Mouse (Mus musculus) liver, adult 2 months (tissue): ENCODE data around the gene Chrna4. TPM values are rescaled to one million over a fixed set of nuclear protein-coding genes. Genes with fewer than 3 reads are reported as not detected.

Source experiments
- DNase-seq: peaks from one replicate; pipeline ENCODE4 v3.0.0-alpha.2; 2011; ENCODE audit warnings: low read depth, low spot score; ENCODE audit errors: extremely low read depth
- H3K27ac ChIP-seq: fragments of 200-500 bp; replicated peaks from 2 replicates; pipeline ENCODE4 v1.5.1; 2012; ENCODE audit warnings: low read depth, mild to moderate bottlenecking, control low read depth, inconsistent platforms, low read length; ENCODE audit not compliant: insufficient read depth
- H3K27me3 ChIP-seq: fragments of 200-500 bp; 2 replicates; pipeline ENCODE4 v1.6.1; 2012; ENCODE audit warnings: mild to moderate bottlenecking, moderate library complexity, low read length, inconsistent platforms; ENCODE audit not compliant: control insufficient read depth, insufficient read depth
- H3K36me3 ChIP-seq: fragments of 200-500 bp; 2 replicates; pipeline ENCODE4 v1.6.1; 2012; ENCODE audit warnings: low read length, inconsistent platforms; ENCODE audit not compliant: control insufficient read depth, insufficient read depth
- H3K4me1 ChIP-seq: fragments of 200-500 bp; 2 replicates; pipeline ENCODE4 v1.6.1; 2011; ENCODE audit warnings: low read length; ENCODE audit not compliant: control insufficient read depth, insufficient read depth
- H3K4me3 ChIP-seq: fragments of 200-500 bp; 2 replicates; pipeline ENCODE4 v1.5.1; 2011; ENCODE audit warnings: low read depth, mild to moderate bottlenecking, control low read depth, low read length, moderate library complexity; ENCODE audit not compliant: insufficient read depth
- H3K79me2 ChIP-seq: fragments of 200-500 bp; 2 replicates; pipeline ENCODE4 v1.6.1; 2012; ENCODE audit warnings: inconsistent platforms, mild to moderate bottlenecking, low read length, moderate library complexity; ENCODE audit not compliant: control insufficient read depth, insufficient read depth
- H3K9ac ChIP-seq: fragments of 200-500 bp; 2 replicates; pipeline ENCODE4 v1.6.1; 2012; ENCODE audit warnings: low read depth, mild to moderate bottlenecking, control low read depth, inconsistent platforms, low read length
- CTCF ChIP-seq: fragments of 200-500 bp; IDR thresholded peaks from 2 replicates; pipeline ENCODE4 v1.5.1; 2011; ENCODE audit warnings: low read depth, low read length, control low read depth
- POLR2A ChIP-seq: fragments of 200-500 bp; IDR thresholded peaks from 2 replicates; pipeline ENCODE4 v1.6.1; 2011; ENCODE audit warnings: low read length, control low read depth; ENCODE audit not compliant: insufficient read depth; ENCODE audit errors: extremely low read depth
- WGBS: fragments of 180-500 bp; shearing (Covaris S2); methylation state at CpG from one replicate; pipeline ENCODE4 v1.1.7; 2018; 5-methylcytosine and 5-hydroxymethylcytosine counted together
- polyA plus RNA-seq: library from polyadenylated mRNA; depleted of rRNA; stranded (reverse); fragments of >200 nt; gene quantifications from 2 replicates; pipeline ENCODE4 v1.2.3, GENCODE M21; 2012; rRNA removed
- total RNA-seq: library from RNA; depleted of rRNA; stranded (reverse); fragments of >200 nt; gene quantifications from 2 replicates; pipeline ENCODE4 v1.2.3, GENCODE M21; 2014; rRNA removed

Gene Chrna4
- total and polyA plus RNA-seq, 2 experiments: 1.6 to 7.6 TPM

- no peak for DNase-seq
- TF ChIP-seq CTCF (no peak), POLR2A (no peak)
- Histone ChIP-seq H3K27ac (no peak overlapping the region), H3K4me1 (no peaks in the 10 kb centered on the region), H3K36me3 (no peaks in the 10 kb centered on the region), H3K79me2 (no peaks in the 10 kb centered on the region), H3K4me3 (no peak overlapping the region), H3K27me3 (no peaks in the 10 kb centered on the region), H3K9ac (no peak overlapping the region)
- WGBS: 76% methylated on average over 3 of the region's 3 CpGs
Observed at GRCm38 (mm10) chr2:180988347-180988913, 54.9 kb downstream of the Chrna4 start.

- H3K9ac ChIP-seq: no peak overlapping the region
- H3K4me3 ChIP-seq: no peak overlapping the region
- no peaks in the 10 kb centered on the region for H3K4me1 ChIP-seq
- no peak overlapping the region for H3K27ac ChIP-seq
- H3K36me3 ChIP-seq: no peaks in the 10 kb centered on the region
- 78% methylated on average over 5 of the region's 5 CpGs for WGBS
- H3K27me3 ChIP-seq: no peaks in the 10 kb centered on the region
- DNase-seq: no peak
- no peaks in the 10 kb centered on the region for H3K79me2 ChIP-seq
- TF ChIP-seq POLR2A: no peak
- no peak for TF ChIP-seq CTCF
Observed at GRCm38 (mm10) chr2:180987432-180988030, 55.8 kb downstream of the Chrna4 start.

- DNase-seq: no peak
- 69% methylated on average over 1 of the region's 1 CpGs for WGBS
- TF ChIP-seq CTCF (no peak), POLR2A (no peak)
- Histone ChIP-seq H3K9ac (no peak overlapping the region), H3K79me2 (no peaks in the 10 kb centered on the region), H3K27ac (no peak overlapping the region), H3K4me1 (no peaks in the 10 kb centered on the region), H3K36me3 (no peaks in the 10 kb centered on the region), H3K4me3 (no peak overlapping the region), H3K27me3 (no peaks in the 10 kb centered on the region)
Observed at GRCm38 (mm10) chr2:180987001-180987400, 56.3 kb downstream of the Chrna4 start.

- Histone ChIP-seq H3K27me3 (no peaks in the 10 kb centered on the region), H3K27ac (no peak within 1 kb of the TSS), H3K9ac (no peak within 1 kb of the TSS), H3K36me3 (0 out of 2 replicates have a peak, but pooled peaks cover 1% of the 10 kb centered on the region), H3K4me3 (no peak within 1 kb of the TSS), H3K79me2 (no peaks in the 10 kb centered on the region), H3K4me1 (no peaks in the 10 kb centered on the region)
- no peak for DNase-seq
- 57% methylated on average over 2 of the region's 2 CpGs for WGBS
- TF ChIP-seq POLR2A: no peak
- TF ChIP-seq CTCF: no peak
Observed at GRCm38 (mm10) chr2:180986449-180986848, 56.9 kb downstream of the Chrna4 start, which contains the start of gene Col20a1. Gene Col20a1, plus strand, starts transcription at chr2:180986535.

- no peaks in the 10 kb centered on the region for H3K27me3 ChIP-seq
- TF ChIP-seq POLR2A (no peak), CTCF (no peak)
- H3K36me3 ChIP-seq: 0 out of 2 replicates have a peak, but pooled peaks cover 2% of the 10 kb centered on the region
- 66% methylated on average over 2 of the region's 2 CpGs for WGBS
- H3K9ac ChIP-seq: no peak overlapping the region
- no peaks in the 10 kb centered on the region for H3K79me2 ChIP-seq
- H3K4me1 ChIP-seq: no peaks in the 10 kb centered on the region
- H3K27ac ChIP-seq: no peak overlapping the region
- no peak for DNase-seq
- no peak overlapping the region for H3K4me3 ChIP-seq
Observed at GRCm38 (mm10) chr2:180985635-180986034, 57.7 kb downstream of the Chrna4 start.

- H3K27me3 ChIP-seq: no peaks in the 10 kb centered on the region
- H3K4me1 ChIP-seq: no peaks in the 10 kb centered on the region
- H3K36me3 ChIP-seq: peaks cover 26% of the 10 kb centered on the region
- H3K4me3 ChIP-seq: no peak overlapping the region
- no peak for DNase-seq
- WGBS: 48% methylated on average over 6 of the region's 6 CpGs
- no peak for TF ChIP-seq CTCF
- TF ChIP-seq POLR2A: no peak
- no peaks in the 10 kb centered on the region for H3K79me2 ChIP-seq
- no peak overlapping the region for H3K9ac ChIP-seq
- H3K27ac ChIP-seq: no peak overlapping the region
Observed at GRCm38 (mm10) chr2:180981133-180981532, 62.2 kb downstream of the Chrna4 start.

Other genes with a start within 250 kb of the Chrna4 start
- 9.7 and 14.2 TPM in 2 replicates for gene Ythdf1, start 122.6 kb downstream of the Chrna4 start, total RNA-seq
- gene Ythdf1, start 122.6 kb downstream of the Chrna4 start, polyA plus RNA-seq: 25.7 and 35.4 TPM in 2 replicates
- gene Birc7, start 114.5 kb downstream of the Chrna4 start, total RNA-seq: not detected in 2 replicates
- not detected in 2 replicates for gene Birc7, start 114.5 kb downstream of the Chrna4 start, polyA plus RNA-seq
- 0.13 and 1.5 TPM in 2 replicates for gene Nkain4, start 88.8 kb downstream of the Chrna4 start, total RNA-seq
- 1.5 and 1.6 TPM in 2 replicates for gene Nkain4, start 88.8 kb downstream of the Chrna4 start, polyA plus RNA-seq
- 15.7 and 18.4 TPM in 2 replicates for gene Arfgap1, start 76.3 kb downstream of the Chrna4 start, total RNA-seq
- 22.7 and 29.0 TPM in 2 replicates for gene Arfgap1, start 76.3 kb downstream of the Chrna4 start, polyA plus RNA-seq
- 0.60 and 0.92 TPM in 2 replicates for gene Col20a1, start 57.0 kb downstream of the Chrna4 start, total RNA-seq
- gene Col20a1, start 57.0 kb downstream of the Chrna4 start, polyA plus RNA-seq: 0.67 and 1.1 TPM in 2 replicates
- gene Kcnq2, start 91.8 kb upstream of the Chrna4 start, total RNA-seq: 0.07 TPM in 1 of 2 replicates, not detected in the other
- gene Kcnq2, start 91.8 kb upstream of the Chrna4 start, polyA plus RNA-seq: not detected in 2 replicates
- 0.34 and 0.74 TPM in 2 replicates for gene Eef1a2, start 113.5 kb upstream of the Chrna4 start, total RNA-seq
- gene Eef1a2, start 113.5 kb upstream of the Chrna4 start, polyA plus RNA-seq: not detected in 2 replicates
- 44.4 and 48.4 TPM in 2 replicates for gene Ppdpf, start 143.7 kb upstream of the Chrna4 start, total RNA-seq
- gene Ppdpf, start 143.7 kb upstream of the Chrna4 start, polyA plus RNA-seq: 181 and 217 TPM in 2 replicates
- 1.1 and 2.5 TPM in 2 replicates for gene Ptk6, start 159.2 kb upstream of the Chrna4 start, total RNA-seq
- 0.81 and 0.83 TPM in 2 replicates for gene Ptk6, start 159.2 kb upstream of the Chrna4 start, polyA plus RNA-seq
- gene Srms, start 169.6 kb upstream of the Chrna4 start, total RNA-seq: 0.28 and 0.54 TPM in 2 replicates
- 1.3 and 1.7 TPM in 2 replicates for gene Srms, start 169.6 kb upstream of the Chrna4 start, polyA plus RNA-seq
- not detected in 2 replicates for gene Fndc11, start 176.5 kb upstream of the Chrna4 start, total RNA-seq
- 0.10 and 0.12 TPM in 2 replicates for gene Fndc11, start 176.5 kb upstream of the Chrna4 start, polyA plus RNA-seq
- 20.3 and 28.9 TPM in 2 replicates for gene Helz2, start 198.5 kb upstream of the Chrna4 start, total RNA-seq
- gene Helz2, start 198.5 kb upstream of the Chrna4 start, polyA plus RNA-seq: 39.6 and 65.9 TPM in 2 replicates
- 7.4 and 8.8 TPM in 2 replicates for gene Gmeb2, start 244.5 kb upstream of the Chrna4 start, total RNA-seq
- 10.7 and 16.1 TPM in 2 replicates for gene Gmeb2, start 244.5 kb upstream of the Chrna4 start, polyA plus RNA-seq